Mouse (Mus musculus): ENCODE data around the gene Keg1.

Gene Keg1

GRCm38 (mm10) chr19:12762212-12763130 is 66.9 kb downstream of the Keg1 start:
- no peak for DNase-seq (ENCODE audit: extremely low read depth, low read depth, low spot score)

DNA sequence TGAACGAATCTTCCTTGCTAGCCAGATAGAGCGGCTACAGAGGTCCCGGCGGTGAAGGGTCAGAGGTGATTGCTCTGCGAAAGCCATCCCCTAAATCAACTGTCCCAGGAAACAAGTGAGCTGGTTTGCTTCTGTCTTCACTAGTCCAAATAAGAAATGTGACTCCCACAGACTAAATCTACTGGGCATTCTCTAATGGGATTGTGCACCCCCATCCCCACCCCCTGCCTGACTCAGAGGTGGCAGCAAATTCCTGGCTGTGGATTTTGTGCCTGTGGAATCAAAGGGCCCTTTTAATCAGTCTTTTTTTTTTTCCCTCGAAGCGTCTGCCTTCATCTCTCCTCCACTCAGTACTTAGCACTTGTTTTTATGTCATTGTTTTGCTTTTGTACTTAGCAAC is 69.7 kb downstream of the Keg1 start, which contains the start of gene Cntf:
Gene Cntf, minus strand, starts transcription at position 325 of the 400 bp plus-strand sequence.
- no peak for DNase-seq (ENCODE audit: extremely low read depth, low read depth, low spot score)
